In the genomic region with DNA sequence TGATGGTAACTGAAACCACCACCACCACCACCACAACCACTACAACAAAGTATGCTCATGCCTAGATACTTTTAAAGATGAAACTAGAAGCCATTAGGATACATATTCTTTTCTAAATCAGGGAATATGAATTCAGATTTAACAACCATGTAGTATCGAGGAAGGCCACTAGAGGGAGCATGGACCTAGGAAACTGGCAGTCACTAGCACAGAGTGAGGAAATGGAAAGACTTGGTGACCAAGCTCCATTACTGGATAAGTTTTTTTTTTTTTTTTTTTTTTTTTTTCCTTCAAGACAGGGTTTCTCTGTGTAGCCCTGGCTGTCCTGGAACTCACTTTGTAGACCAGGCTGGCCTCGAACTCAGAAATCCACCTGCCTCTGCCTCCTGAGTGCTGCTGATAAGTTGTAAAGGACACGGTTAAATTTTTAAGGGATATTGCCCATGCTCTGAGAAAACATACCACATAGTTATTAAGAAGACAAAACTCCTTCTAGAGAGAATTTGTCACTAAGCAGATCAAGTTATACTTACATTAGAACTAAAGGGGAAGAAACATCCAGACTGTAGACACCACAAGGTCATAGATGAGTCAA, we compare ENCODE assay signal across 8 mouse cellular contexts. TPM values are rescaled to one million over a fixed set of nuclear protein-coding genes. Genes with fewer than 3 reads are reported as not detected.
DNase-seq lines count a peak whose midpoint lies in the region; ATAC-seq and TF ChIP-seq lines count a peak whose summit lies in the region.

No protein-coding gene starts in this region.

- H3K27me3 ChIP-seq in midbrain, embryonic 12.5 days: no peaks in the 10 kb centered on the region
- no peaks in the 10 kb centered on the region for H3K27me3 ChIP-seq in midbrain, embryonic 10.5 days (ENCODE audit: low read depth, poor library complexity, severe bottlenecking)
- H3K27me3 ChIP-seq in heart, postnatal 0 days (ENCODE audit: control insufficient read depth, insufficient read depth, low read length): no peaks in the 10 kb centered on the region
- no peaks in the 10 kb centered on the region for H3K27me3 ChIP-seq in limb, embryonic 15.5 days

- no peak overlapping the region for H3K4me3 ChIP-seq in midbrain, embryonic 12.5 days
- H3K4me3 ChIP-seq in midbrain, embryonic 10.5 days: no peak overlapping the region
- H3K4me3 ChIP-seq in heart, postnatal 0 days (ENCODE audit: low read depth, low read length): no peak overlapping the region
- H3K4me3 ChIP-seq in limb, embryonic 15.5 days: no peak overlapping the region

- ATAC-seq in midbrain, embryonic 12.5 days (ENCODE audit: low FRiP score, low read depth): peak; percentile 70
- no peak for ATAC-seq in heart, postnatal 0 days (ENCODE audit: insufficient read depth, low read depth)
- 0 out of 2 replicates have a peak, but pooled peaks have one; percentile 55 for ATAC-seq in limb, embryonic 15.5 days (ENCODE audit: insufficient number of reproducible peaks, low FRiP score, low TSS enrichment, low read depth)

- H3K27ac ChIP-seq in midbrain, embryonic 12.5 days (replicated peaks): no peak overlapping the region
- no peak overlapping the region for H3K27ac ChIP-seq in midbrain, embryonic 10.5 days (replicated peaks)
- H3K27ac ChIP-seq in heart, postnatal 0 days (ENCODE audit: low read depth): no peak overlapping the region
- no peak overlapping the region for H3K27ac ChIP-seq in limb, embryonic 15.5 days

- 42% methylated on average over 3 of the region's 3 CpGs for WGBS in midbrain, embryonic 12.5 days
- WGBS in midbrain, embryonic 10.5 days: 39% methylated on average over 3 of the region's 3 CpGs
- 35% methylated on average over 3 of the region's 3 CpGs for WGBS in heart, postnatal 0 days
- WGBS in limb, embryonic 15.5 days: 46% methylated on average over 3 of the region's 3 CpGs

- no peak overlapping the region for H3K9ac ChIP-seq in midbrain, embryonic 12.5 days (replicated peaks)
- no peak overlapping the region for H3K9ac ChIP-seq in heart, postnatal 0 days (replicated peaks; ENCODE audit: low read depth, low read length)
- H3K9ac ChIP-seq in limb, embryonic 15.5 days: no peak overlapping the region

- H3K9me3 ChIP-seq in midbrain, embryonic 12.5 days: no peaks in the 10 kb centered on the region
- no peaks in the 10 kb centered on the region for H3K9me3 ChIP-seq in midbrain, embryonic 10.5 days (replicated peaks)
- H3K9me3 ChIP-seq in heart, postnatal 0 days (replicated peaks; ENCODE audit: control insufficient read depth, low read length): no peaks in the 10 kb centered on the region
- H3K9me3 ChIP-seq in limb, embryonic 15.5 days: no peaks in the 10 kb centered on the region

- peak; percentile 92 for TF ChIP-seq CTCF in heart, postnatal 0 days (IDR thresholded peaks at IDR 0.05; ENCODE audit: low read depth)

- H3K4me2 ChIP-seq in midbrain, embryonic 12.5 days (replicated peaks): no peak overlapping the region
- no peak overlapping the region for H3K4me2 ChIP-seq in heart, postnatal 0 days (ENCODE audit: low read depth, low read length)
- no peak overlapping the region for H3K4me2 ChIP-seq in limb, embryonic 15.5 days

- DNase-seq in adrenal gland, postnatal 36 days: peak; percentile 12 to 58
- no peak for DNase-seq in adrenal gland, adult 8-10 months
- no peak for DNase-seq in midbrain, embryonic 10.5 days (ENCODE audit: low spot score)
- DNase-seq in c-Kit-positive CD71-positive TER-119-positive erythroid progenitor cells, embryonic 14.5 days (ENCODE audit: low spot score): peak; percentile 27
- DNase-seq in heart, postnatal 0 days (ENCODE audit: low spot score): peak; percentile 63
- DNase-seq in right cerebral cortex, postnatal 14 days: peak; percentile 43

- no peaks in the 10 kb centered on the region for H3K36me3 ChIP-seq in midbrain, embryonic 12.5 days
- no peaks in the 10 kb centered on the region for H3K36me3 ChIP-seq in midbrain, embryonic 10.5 days
- H3K36me3 ChIP-seq in heart, postnatal 0 days (replicated peaks; ENCODE audit: control insufficient read depth, insufficient read depth, low read length): no peaks in the 10 kb centered on the region
- H3K36me3 ChIP-seq in limb, embryonic 15.5 days: no peaks in the 10 kb centered on the region

- H3K4me1 ChIP-seq in midbrain, embryonic 12.5 days: no peaks in the 10 kb centered on the region
- H3K4me1 ChIP-seq in midbrain, embryonic 10.5 days: no peaks in the 10 kb centered on the region
- no peaks in the 10 kb centered on the region for H3K4me1 ChIP-seq in heart, postnatal 0 days (ENCODE audit: control insufficient read depth, insufficient read depth)
- H3K4me1 ChIP-seq in limb, embryonic 15.5 days: no peaks in the 10 kb centered on the region

- TF ChIP-seq EP300 in heart, postnatal 0 days (IDR thresholded peaks at IDR 0.05; ENCODE audit: low read depth): no peak

RNA-seq across cellular contexts. Expression of a gene that starts 12.7 kb away (rescaled TPM):
- total RNA-seq in adrenal gland, postnatal 36 days (2021): not detected
- not detected for total RNA-seq in adrenal gland, adult 8-10 months (2022)
- not detected in 2 replicates for polyA plus RNA-seq in midbrain, embryonic 12.5 days (2016; fragmentation: Nextera tagmentation; extraction: Ambion mirVana)
- not detected in 2 replicates for polyA plus RNA-seq in midbrain, embryonic 10.5 days (2016; fragmentation: Nextera tagmentation; extraction: Ambion mirVana)
- total RNA-seq in heart, postnatal 0 days (2014; rRNA removed; ENCODE audit: low replicate concordance): not detected in 2 replicates
- not detected in 2 replicates for polyA plus RNA-seq in heart, postnatal 0 days (2015; fragmentation: Nextera tagmentation; extraction: Ambion mirVana)
- polyA plus RNA-seq in limb, embryonic 15.5 days (2015; fragmentation: Nextera tagmentation; extraction: Ambion mirVana): not detected in 2 replicates

RNA-seq across cellular contexts. Expression of a gene that starts 14.4 kb away (rescaled TPM):
- total RNA-seq in adrenal gland, postnatal 36 days (2021): 10 to 100 TPM; 16.6 to 19.9 TPM
- total RNA-seq in adrenal gland, adult 8-10 months (2022): 10 to 100 TPM in 3 of 4 experiments, 1 to 10 TPM in 1; 5.1 to 14.2 (median 12.8) TPM
- polyA plus RNA-seq in midbrain, embryonic 12.5 days (2016; fragmentation: Nextera tagmentation; extraction: Ambion mirVana): 66.3 and 66.7 TPM in 2 replicates
- 38.3 and 46.7 TPM in 2 replicates for polyA plus RNA-seq in midbrain, embryonic 10.5 days (2016; fragmentation: Nextera tagmentation; extraction: Ambion mirVana)
- total RNA-seq in heart, postnatal 0 days (2014; rRNA removed; ENCODE audit: low replicate concordance): 8.4 and 25.2 TPM in 2 replicates
- polyA plus RNA-seq in heart, postnatal 0 days (2015; fragmentation: Nextera tagmentation; extraction: Ambion mirVana): 36.3 and 43.4 TPM in 2 replicates
- 7.6 and 9.0 TPM in 2 replicates for polyA plus RNA-seq in limb, embryonic 15.5 days (2015; fragmentation: Nextera tagmentation; extraction: Ambion mirVana)

RNA-seq across cellular contexts. Expression of a gene that starts 49.4 kb away (rescaled TPM):
- total RNA-seq in adrenal gland, postnatal 36 days (2021): 1 to 10 TPM; 2.5 to 8.7 TPM
- total RNA-seq in adrenal gland, adult 8-10 months (2022): 10 to 100 TPM in 2 of 4 experiments, 1 to 10 TPM in 2; 6.0 to 15.8 (median 10.5) TPM
- polyA plus RNA-seq in midbrain, embryonic 12.5 days (2016; fragmentation: Nextera tagmentation; extraction: Ambion mirVana): 47.8 and 48.7 TPM in 2 replicates
- 26.4 and 33.1 TPM in 2 replicates for polyA plus RNA-seq in midbrain, embryonic 10.5 days (2016; fragmentation: Nextera tagmentation; extraction: Ambion mirVana)
- total RNA-seq in heart, postnatal 0 days (2014; rRNA removed; ENCODE audit: low replicate concordance): 0.88 and 4.0 TPM in 2 replicates
- polyA plus RNA-seq in heart, postnatal 0 days (2015; fragmentation: Nextera tagmentation; extraction: Ambion mirVana): 1.2 and 1.3 TPM in 2 replicates
- 3.9 and 4.4 TPM in 2 replicates for polyA plus RNA-seq in limb, embryonic 15.5 days (2015; fragmentation: Nextera tagmentation; extraction: Ambion mirVana)

Comparison
In these comparisons a context has a peak if more than half of its experiments do, and no peak if none do; other contexts are left out.
1. DNase-seq: peak in adrenal gland, postnatal 36 days (2 of 2), c-Kit-positive CD71-positive TER-119-positive erythroid progenitor cells, embryonic 14.5 days (single experiment), heart, postnatal 0 days (single experiment) and right cerebral cortex, postnatal 14 days (single experiment); none in adrenal gland, adult 8-10 months (single experiment) and midbrain, embryonic 10.5 days (single experiment).